Mouse (Mus musculus) limb, embryonic 11.5 days (tissue): ENCODE measurements at regions not wholly inside any gene's neighbourhood (a gene's known extent, or its start where the extent isn't known, plus 50 kb on each side); places are given as distances from the start of the nearest gene placed in this dataset.
"Not testable (repeated sequence)": the region's sequence is repeated elsewhere in the genome, so short reads cannot be mapped to it uniquely, and the experiment has no call there.

Experiments
- ATAC-seq: fragments of 200-750 bp; cut with Nextera tagmentation; 2 replicates; pipeline ENCODE4 v1.8.0; 2017; ENCODE audit warnings: low read depth; ENCODE audit not compliant: insufficient number of reproducible peaks, low FRiP score, low TSS enrichment
- DNase-seq: peaks from one replicate; pipeline ENCODE4 v3.0.0-alpha.2; 2015; ENCODE audit warnings: low spot score
- H3K27ac ChIP-seq: fragments of 300-500 bp; sonication (generic); replicated peaks from 2 replicates; pipeline ENCODE4 v1.5.1; 2014; ENCODE audit warnings: low read depth, mild to moderate bottlenecking, low read length
- H3K27me3 ChIP-seq: fragments of 300-500 bp; sonication (generic); 2 replicates; pipeline ENCODE4 v1.6.1; 2014; ENCODE audit warnings: mild to moderate bottlenecking, low read length, mixed read lengths; ENCODE audit not compliant: control insufficient read depth, insufficient read depth
- H3K36me3 ChIP-seq: fragments of 300-500 bp; sonication (generic); 2 replicates; pipeline ENCODE4 v1.6.1; 2014; ENCODE audit warnings: mild to moderate bottlenecking, low read length, moderate library complexity, mixed read lengths; ENCODE audit not compliant: control insufficient read depth, insufficient read depth
- H3K4me1 ChIP-seq: fragments of 300-500 bp; sonication (generic); 2 replicates; pipeline ENCODE4 v1.6.1; 2014; ENCODE audit warnings: low read length, mixed read lengths; ENCODE audit not compliant: control insufficient read depth, insufficient read depth
- H3K4me2 ChIP-seq: fragments of 300-500 bp; sonication (generic); 2 replicates; pipeline ENCODE4 v1.6.1; 2014; ENCODE audit warnings: low read depth, mild to moderate bottlenecking, moderate library complexity; ENCODE audit not compliant: severe bottlenecking
- H3K4me3 ChIP-seq: fragments of 300-500 bp; sonication (generic); 2 replicates; pipeline ENCODE4 v1.5.1; 2014; ENCODE audit warnings: low read depth, low read length
- H3K9ac ChIP-seq: fragments of 300-500 bp; sonication (generic); 2 replicates; pipeline ENCODE4 v1.6.1; 2014; ENCODE audit warnings: mild to moderate bottlenecking, low read length
- H3K9me3 ChIP-seq: fragments of 300-500 bp; sonication (generic); 2 replicates; pipeline ENCODE4 v1.6.1; 2016; ENCODE audit warnings: low read length; ENCODE audit not compliant: control insufficient read depth
- WGBS: fragments of 180-500 bp; shearing (Covaris S2); extraction: QIAGEN DNeasy Blood & Tissue Kit; methylation state at CpG from one replicate; pipeline ENCODE4 v1.1.7; 2014; 5-methylcytosine and 5-hydroxymethylcytosine counted together

DNA sequence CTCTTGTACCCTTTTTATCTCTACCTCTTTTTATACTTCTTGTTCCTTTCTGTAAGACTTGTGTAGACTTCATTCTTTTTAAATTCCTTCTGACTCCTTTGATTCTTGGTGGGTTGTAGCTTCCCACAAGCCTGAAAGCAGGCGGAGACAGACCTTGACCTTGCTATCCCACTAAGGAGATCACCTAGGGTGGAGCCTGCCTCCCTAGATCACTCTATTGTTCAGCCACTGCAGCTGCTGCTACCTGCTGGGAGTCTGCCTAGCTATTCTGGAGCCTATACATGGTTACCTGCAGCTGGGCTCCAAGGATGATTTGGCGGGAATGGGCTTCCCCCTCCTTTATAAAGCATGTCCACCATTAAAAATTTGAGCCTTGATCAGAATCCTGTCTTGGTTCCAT is 335.6 kb downstream of the Eipr1 start:
- DNase-seq, H3K9ac ChIP-seq, H3K27me3 ChIP-seq, H3K27ac ChIP-seq, ATAC-seq, H3K9me3 ChIP-seq, H3K4me3 ChIP-seq, H3K36me3 ChIP-seq, H3K4me2 ChIP-seq, H3K4me1 ChIP-seq: not testable (repeated sequence)
- WGBS: 65% methylated on average over 2 of the region's 2 CpGs

DNA sequence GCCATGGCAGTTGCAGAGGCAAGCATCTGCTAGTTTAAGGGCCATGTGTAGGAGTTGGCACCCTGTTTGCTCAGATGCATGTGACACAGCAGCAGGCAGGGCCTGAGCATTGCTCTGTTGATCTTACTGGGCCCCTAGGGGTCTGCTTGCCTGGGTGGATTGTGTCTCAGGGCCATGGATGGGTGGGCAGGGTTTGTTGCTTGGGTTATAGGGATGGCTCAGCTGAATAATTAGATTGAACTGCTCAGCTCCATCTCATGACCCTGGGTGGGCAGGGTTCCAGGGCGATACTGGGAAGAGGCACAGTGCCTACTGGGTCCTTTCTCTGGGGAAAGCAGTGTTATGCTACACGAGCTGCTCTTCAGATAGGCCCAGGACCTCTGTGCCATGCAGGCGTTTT is 338.0 kb downstream of the Eipr1 start:
- Histone ChIP-seq H3K9me3 (no peaks in the 10 kb centered on the region), H3K9ac (no peak overlapping the region), H3K36me3 (no peaks in the 10 kb centered on the region), H3K27ac (no peak overlapping the region), H3K4me3 (no peak overlapping the region), H3K4me1 (no peaks in the 10 kb centered on the region), H3K4me2 (no peak overlapping the region), H3K27me3 (no peaks in the 10 kb centered on the region)
- no peak for ATAC-seq
- DNase-seq: no peak
- WGBS: 62% methylated on average over 3 of the region's 3 CpGs

DNA sequence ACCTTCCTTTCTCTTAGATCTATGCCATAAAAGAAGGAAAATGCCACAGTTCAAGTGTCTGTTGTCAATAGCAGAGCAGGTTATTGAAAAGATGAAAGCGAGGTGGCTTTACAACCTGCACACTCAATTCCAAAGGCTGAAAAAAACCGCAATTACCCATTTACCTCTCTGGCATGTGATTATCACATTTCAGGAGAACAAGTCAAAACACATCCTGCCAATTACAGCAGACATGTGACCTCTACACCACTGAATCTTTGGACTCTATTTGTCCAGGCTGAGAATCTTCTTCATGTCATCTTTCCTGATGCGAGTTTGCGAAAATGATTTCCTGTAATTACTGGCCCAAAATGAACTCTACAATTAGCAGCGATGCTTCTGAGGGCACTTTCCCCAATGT is 338.8 kb downstream of the Eipr1 start:
- H3K27me3 ChIP-seq: no peaks in the 10 kb centered on the region
- no peaks in the 10 kb centered on the region for H3K4me1 ChIP-seq
- no peak for ATAC-seq
- H3K4me2 ChIP-seq: no peak overlapping the region
- no peak for DNase-seq
- 67% methylated on average over 5 of the region's 5 CpGs for WGBS
- no peaks in the 10 kb centered on the region for H3K36me3 ChIP-seq
- no peak overlapping the region for H3K4me3 ChIP-seq
- no peaks in the 10 kb centered on the region for H3K9me3 ChIP-seq
- no peak overlapping the region for H3K27ac ChIP-seq
- H3K9ac ChIP-seq: no peak overlapping the region

DNA sequence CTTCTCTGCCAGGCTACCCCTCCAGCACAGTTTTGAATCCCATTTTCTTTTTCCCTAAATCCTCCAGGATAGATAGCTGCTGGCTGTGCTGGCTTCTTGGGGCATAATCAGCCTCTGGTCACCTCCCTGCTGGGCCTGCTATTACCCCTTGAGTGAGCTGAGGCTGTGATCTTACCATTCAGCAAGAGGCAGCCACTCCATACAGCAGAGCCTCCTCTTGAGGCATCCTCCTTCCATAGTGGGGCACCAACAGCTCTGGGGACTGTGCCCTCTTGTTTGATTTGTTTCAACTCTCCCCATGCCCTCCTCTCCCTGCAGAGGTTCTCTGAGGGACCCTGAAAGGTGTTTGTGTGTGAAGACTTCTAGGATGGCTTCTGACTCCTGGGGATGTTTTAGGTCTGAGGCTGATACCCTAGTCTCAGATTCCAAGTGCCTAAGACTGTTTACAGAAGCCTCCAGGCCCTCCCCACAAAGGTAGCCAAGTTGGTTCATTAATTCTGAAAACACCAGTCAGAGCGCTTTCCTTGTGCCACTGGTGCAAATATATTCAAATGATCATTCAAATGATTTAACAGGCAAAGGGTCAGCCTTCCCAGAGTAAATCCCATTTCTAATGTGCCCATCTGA is 343.9 kb downstream of the Eipr1 start:
- 46% methylated on average over 1 of the region's 1 CpGs for WGBS
- 0 out of 2 replicates have a peak, but pooled peaks cover 6% of the 10 kb centered on the region for H3K4me1 ChIP-seq
- H3K27ac ChIP-seq: no peak overlapping the region
- H3K36me3 ChIP-seq: no peaks in the 10 kb centered on the region
- no peak overlapping the region for H3K9ac ChIP-seq
- DNase-seq (no peak), ATAC-seq (no peak)
- H3K9me3 ChIP-seq: no peaks in the 10 kb centered on the region
- no peak overlapping the region for H3K4me3 ChIP-seq
- H3K4me2 ChIP-seq: no peak overlapping the region; the same call in 1 of the 2 replicates
- H3K27me3 ChIP-seq: no peaks in the 10 kb centered on the region

DNA sequence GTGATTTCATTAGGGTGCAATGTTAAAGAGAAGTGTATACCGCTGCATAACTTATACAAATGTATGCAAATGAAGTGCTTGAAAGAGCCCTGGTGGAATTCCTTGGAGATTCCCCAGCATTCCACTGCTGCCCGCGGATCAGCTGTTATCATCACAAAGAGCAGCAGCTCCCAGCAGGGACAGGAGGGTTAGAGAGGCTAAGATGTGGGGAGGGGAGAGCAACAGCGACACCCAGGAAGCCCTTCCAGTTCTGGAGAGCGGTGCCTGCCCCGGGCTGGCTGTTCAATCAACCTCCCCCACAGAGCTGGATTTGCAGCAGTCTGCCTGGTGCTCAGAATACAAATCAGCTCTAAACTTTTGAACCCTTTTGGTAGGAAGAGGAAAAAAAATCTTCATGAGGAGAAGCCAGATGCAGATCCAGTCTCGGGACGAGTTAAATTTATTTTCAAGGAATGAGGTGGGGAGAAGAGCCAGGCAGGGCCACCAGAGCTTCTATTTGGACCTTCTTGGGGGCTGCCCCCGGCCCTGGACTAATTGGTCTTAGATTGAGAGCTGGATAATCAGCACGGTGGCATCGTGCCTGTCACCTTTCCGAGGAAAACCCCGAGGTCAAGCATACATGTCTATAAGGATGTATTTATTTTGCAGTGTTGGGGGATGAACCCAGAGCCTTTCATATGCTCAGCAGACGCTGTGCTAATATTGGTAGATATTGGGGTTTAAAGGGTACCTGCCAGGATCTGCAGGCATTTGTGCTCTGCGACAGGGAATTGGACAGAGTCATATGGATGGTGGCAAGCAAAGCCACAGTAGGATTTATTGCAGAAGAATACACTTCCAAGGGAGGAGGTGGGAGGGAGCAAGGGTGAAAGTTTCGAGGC is 344.7 kb downstream of the Eipr1 start:
- DNase-seq (peak; percentile 24), ATAC-seq (no peak)
- Histone ChIP-seq H3K27me3 (no peaks in the 10 kb centered on the region), H3K4me2 (no peak overlapping the region; the same call in 1 of the 2 replicates), H3K9me3 (no peaks in the 10 kb centered on the region), H3K27ac (no peak overlapping the region), H3K4me1 (0 out of 2 replicates have a peak, but pooled peaks cover 6% of the 10 kb centered on the region), H3K4me3 (no peak overlapping the region), H3K36me3 (no peaks in the 10 kb centered on the region), H3K9ac (peak overlapping the region; percentile 27; the same call in 1 of the 2 replicates)
- WGBS: 12% methylated on average over 16 of the region's 16 CpGs

DNA sequence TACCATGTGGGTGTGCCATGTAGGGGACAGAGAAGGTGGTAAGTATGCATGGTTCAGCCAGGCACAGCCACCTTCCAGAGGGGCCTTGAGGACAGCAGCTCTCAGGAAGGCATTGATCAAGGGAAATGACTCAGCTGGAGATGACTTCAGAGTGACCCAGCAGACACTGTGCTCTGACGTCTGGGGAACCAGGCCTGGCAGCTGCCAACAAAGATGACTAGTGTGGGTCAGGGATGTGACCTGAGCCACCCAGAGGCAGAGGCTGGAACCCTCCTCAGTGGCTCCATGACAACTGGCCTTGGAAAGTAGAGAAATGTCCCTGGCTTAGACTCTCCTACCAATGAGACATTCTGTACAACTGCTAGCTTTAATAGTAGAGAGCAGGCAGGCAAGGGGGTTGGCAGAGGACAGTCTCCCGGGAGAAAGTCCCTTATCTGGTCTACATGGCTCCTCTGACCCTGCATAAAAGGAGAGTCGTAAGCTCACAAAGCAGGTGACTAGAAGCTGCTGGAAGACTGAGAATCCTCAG is 348.5 kb downstream of the Eipr1 start:
- Histone ChIP-seq H3K27me3 (no peaks in the 10 kb centered on the region), H3K9ac (no peak overlapping the region), H3K4me2 (no peak overlapping the region), H3K36me3 (no peaks in the 10 kb centered on the region), H3K4me1 (0 out of 2 replicates have a peak, but pooled peaks cover 6% of the 10 kb centered on the region), H3K9me3 (no peaks in the 10 kb centered on the region), H3K27ac (no peak overlapping the region), H3K4me3 (no peak overlapping the region)
- WGBS: 56% methylated on average over 3 of the region's 3 CpGs
- ATAC-seq: no peak
- no peak for DNase-seq

DNA sequence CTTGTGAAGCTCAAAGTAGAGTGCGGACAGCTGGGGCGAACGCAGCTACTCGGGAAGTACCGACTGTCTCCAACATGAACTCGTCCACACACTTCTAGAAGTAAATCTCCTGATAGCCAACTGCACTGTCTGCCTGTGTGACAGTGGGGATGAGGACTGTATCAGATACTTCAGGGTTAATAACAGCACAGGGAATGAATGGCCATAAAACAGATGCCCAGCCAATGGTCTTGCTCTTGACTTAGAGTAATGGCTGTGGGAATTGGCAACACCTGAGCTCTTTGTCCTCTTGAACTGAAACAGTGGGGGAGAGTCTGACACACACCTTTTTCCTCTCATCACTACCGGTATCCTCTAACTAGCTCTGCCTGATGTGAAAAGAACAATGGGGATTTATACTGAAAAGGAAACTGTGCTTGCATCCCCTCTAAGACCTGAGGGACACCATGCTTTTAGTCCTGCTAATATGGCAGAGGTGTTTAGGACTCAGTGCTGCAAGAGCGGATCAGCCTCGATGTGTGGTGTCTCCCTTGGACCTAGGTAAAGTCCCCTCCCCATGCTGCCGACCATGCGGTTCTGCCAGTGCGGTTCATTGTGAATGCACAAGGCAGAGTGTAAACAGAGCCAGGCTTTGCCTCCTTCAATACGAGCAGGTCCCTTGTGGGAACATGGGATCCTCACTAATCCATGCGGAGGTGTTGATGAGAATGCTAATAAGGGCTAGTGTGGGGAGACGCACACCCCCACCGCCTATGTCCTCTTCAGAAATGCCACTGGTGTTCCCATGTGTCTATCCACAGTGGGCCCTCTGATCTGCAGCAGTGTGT is 355.5 kb downstream of the Eipr1 start:
- Histone ChIP-seq H3K4me3 (no peak overlapping the region), H3K27me3 (no peaks in the 10 kb centered on the region), H3K36me3 (no peaks in the 10 kb centered on the region), H3K4me1 (no peaks in the 10 kb centered on the region), H3K27ac (no peak overlapping the region), H3K9ac (no peak overlapping the region), H3K9me3 (no peaks in the 10 kb centered on the region), H3K4me2 (no peak overlapping the region)
- no peak for ATAC-seq
- no peak for DNase-seq
- 82% methylated on average over 16 of the region's 16 CpGs for WGBS

DNA sequence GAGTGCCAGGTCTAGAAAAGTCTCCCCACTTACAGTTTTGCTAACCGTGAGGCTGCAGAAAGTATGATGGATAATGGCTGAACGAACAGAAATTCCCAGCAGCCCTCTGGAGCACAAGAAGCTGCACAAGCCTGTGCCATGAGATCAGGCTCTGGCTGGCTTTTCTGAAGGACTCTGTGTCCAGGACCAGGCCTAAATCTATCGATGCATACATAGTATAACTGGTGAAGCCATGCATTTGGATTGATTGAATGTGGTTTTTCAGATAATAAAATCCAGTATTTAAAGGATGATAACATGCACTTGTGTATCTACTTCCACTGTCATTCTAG is 356.1 kb downstream of the Eipr1 start:
- H3K4me2 ChIP-seq: no peak overlapping the region
- H3K36me3 ChIP-seq: no peaks in the 10 kb centered on the region
- H3K4me1 ChIP-seq: no peaks in the 10 kb centered on the region
- 86% methylated on average over 3 of the region's 3 CpGs for WGBS
- no peaks in the 10 kb centered on the region for H3K9me3 ChIP-seq
- H3K27ac ChIP-seq: no peak overlapping the region
- no peak for DNase-seq
- no peak overlapping the region for H3K9ac ChIP-seq
- ATAC-seq: no peak
- H3K4me3 ChIP-seq: no peak overlapping the region
- no peaks in the 10 kb centered on the region for H3K27me3 ChIP-seq
